Mouse (Mus musculus): Measurements from ENCODE around the gene Mtmr4. TPM values are rescaled to one million over a fixed set of nuclear protein-coding genes. Genes with fewer than 3 reads are reported as not detected.

Mtmr4 gene
- polyA plus RNA-seq, 1 experiment: 23.8 TPM

DNA sequence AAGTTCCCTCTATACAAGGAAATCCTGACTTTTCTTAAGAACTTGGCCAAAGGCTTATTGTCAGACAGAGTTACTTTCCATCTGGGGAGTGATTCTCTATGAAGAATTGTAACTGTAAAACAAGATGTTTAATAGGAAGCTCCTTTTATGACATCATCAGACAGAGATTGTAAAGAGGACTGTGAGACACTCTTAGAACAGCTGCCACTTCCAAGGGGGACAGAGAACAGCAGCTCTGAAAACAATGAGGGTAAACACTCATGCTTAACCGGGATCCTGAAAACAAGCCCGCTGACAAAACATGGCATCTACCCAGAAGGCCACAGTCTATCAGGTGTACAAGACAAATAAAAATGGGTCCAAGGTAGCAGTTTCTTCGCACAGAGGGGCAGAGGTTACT lies 25.5 kb upstream of the Mtmr4 start, which contains the start of gene Gm11492:
Gene Gm11492, plus strand, starts transcription at position 153 of the 400 bp plus-strand sequence.
- no peak for DNase-seq (ENCODE audit: low read depth in 1 of 2, low spot score in 2 of 2)
- no peaks in the 10 kb centered on the region for H3K27me3 ChIP-seq (ENCODE audit: control insufficient read depth, insufficient read depth, low read length)

DNA sequence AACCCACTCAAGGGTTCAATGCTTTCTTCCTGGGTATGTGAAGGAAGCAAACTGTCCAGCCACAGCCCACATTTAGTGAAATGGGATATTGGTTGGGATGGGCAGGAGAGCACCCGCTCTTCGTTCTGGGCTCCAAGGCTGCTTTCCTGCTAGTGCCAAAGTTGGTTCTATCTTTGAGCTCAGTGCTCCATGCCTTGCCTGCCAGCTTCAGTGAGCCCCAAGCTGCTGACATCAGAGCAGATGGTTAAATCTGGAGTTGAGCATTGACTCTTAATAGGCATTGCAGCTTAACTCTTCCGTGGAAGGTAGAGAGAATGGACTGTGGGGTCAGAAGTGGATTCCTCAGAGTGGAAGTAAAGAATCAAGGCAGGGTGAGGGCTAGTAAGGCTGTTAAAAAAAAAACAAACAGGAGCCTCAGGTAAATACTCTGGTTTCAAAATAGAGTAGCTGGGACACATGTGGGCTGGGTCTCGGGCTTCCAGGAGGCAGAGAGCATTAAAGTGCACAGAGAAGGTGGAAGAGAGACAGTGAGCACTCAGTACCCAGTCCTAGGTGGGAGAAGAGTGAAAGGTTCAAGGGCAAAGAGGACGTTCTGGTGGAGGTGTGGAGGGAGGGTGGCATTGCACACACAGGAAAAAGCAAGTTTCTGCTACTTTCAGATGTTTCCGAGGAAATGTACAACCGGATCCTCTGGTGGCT lies 23.6 kb upstream of the Mtmr4 start, which contains the start of gene Sept4:
Gene Sept4, plus strand, starts transcription at position 649 of the 699 bp plus-strand sequence.
- Histone ChIP-seq H3K4me3 (ENCODE audit: extremely low read depth, insufficient read depth, insufficient read length) (no peak within 1 kb of the TSS), H3K4me1 (ENCODE audit: control insufficient read depth, insufficient read depth, insufficient read length) (no peaks in the 10 kb centered on the region), H3K27me3 (ENCODE audit: control insufficient read depth, insufficient read depth, low read length) (no peaks in the 10 kb centered on the region), H3K36me3 (ENCODE audit: control insufficient read depth, insufficient read depth, low read length) (no peaks in the 10 kb centered on the region), H3K27ac (ENCODE audit: insufficient read depth, low read length) (no peak within 1 kb of the TSS)
- WGBS: 70% methylated on average over 7 of the region's 7 CpGs
- DNase-seq (ENCODE audit: low read depth in 1 of 2, low spot score in 2 of 2): no peak
- TF ChIP-seq POLR2A (IDR thresholded peaks at IDR 0.05; ENCODE audit: low read depth, low read length) (no peak), CTCF (IDR thresholded peaks at IDR 0.05; ENCODE audit: extremely low read depth, insufficient read depth, insufficient read length, insufficient replicate concordance) (no peak)

More for the DNA sequence above, 25.5 kb upstream of the Mtmr4 start, which contains the start of gene Gm11492:
- TF ChIP-seq CTCF (IDR thresholded peaks at IDR 0.05; ENCODE audit: extremely low read depth, insufficient read depth, insufficient read length, insufficient replicate concordance): no peak
- TF ChIP-seq POLR2A (IDR thresholded peaks at IDR 0.05; ENCODE audit: low read depth, low read length): no peak
- no peak within 1 kb of the TSS for H3K4me3 ChIP-seq (ENCODE audit: extremely low read depth, insufficient read depth, insufficient read length)
- H3K27ac ChIP-seq (ENCODE audit: insufficient read depth, low read length): no peak within 1 kb of the TSS
- no peaks in the 10 kb centered on the region for H3K4me1 ChIP-seq (ENCODE audit: control insufficient read depth, insufficient read depth, insufficient read length)
- no peaks in the 10 kb centered on the region for H3K36me3 ChIP-seq (ENCODE audit: control insufficient read depth, insufficient read depth, low read length)
- WGBS: 82% methylated on average over 3 of the region's 3 CpGs

DNA sequence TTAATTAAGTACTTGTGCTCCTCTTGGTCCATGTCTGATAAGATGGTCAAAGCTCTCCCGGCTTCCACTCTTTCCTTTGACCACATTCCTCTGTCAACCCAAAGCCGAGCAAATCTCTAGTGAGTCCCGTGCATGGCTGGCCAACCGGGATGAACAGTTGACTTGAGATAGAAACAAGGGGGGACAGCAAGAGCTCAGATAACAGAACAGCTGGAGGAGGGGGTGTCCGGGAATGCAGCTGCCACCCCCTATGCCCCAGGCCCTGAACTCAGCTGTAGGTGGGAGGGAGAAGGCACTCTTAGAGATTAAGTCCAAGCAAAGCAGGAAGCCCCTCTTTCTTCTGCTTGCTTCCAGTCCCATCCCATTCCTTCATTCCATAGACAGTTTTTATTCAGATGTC lies 21.2 kb upstream of the Mtmr4 start:
- H3K36me3 ChIP-seq (ENCODE audit: control insufficient read depth, insufficient read depth, low read length): no peaks in the 10 kb centered on the region
- DNase-seq (ENCODE audit: low read depth in 1 of 2, low spot score in 2 of 2): no peak
- WGBS: 80% methylated on average over 5 of the region's 5 CpGs
- H3K4me1 ChIP-seq (ENCODE audit: control insufficient read depth, insufficient read depth, insufficient read length): no peaks in the 10 kb centered on the region
- H3K27me3 ChIP-seq (ENCODE audit: control insufficient read depth, insufficient read depth, low read length): no peaks in the 10 kb centered on the region
- TF ChIP-seq POLR2A (IDR thresholded peaks at IDR 0.05; ENCODE audit: low read depth, low read length) (no peak), CTCF (IDR thresholded peaks at IDR 0.05; ENCODE audit: extremely low read depth, insufficient read depth, insufficient read length, insufficient replicate concordance) (no peak)
- H3K4me3 ChIP-seq (ENCODE audit: extremely low read depth, insufficient read depth, insufficient read length): no peak overlapping the region
- H3K27ac ChIP-seq (ENCODE audit: insufficient read depth, low read length): no peak overlapping the region

DNA sequence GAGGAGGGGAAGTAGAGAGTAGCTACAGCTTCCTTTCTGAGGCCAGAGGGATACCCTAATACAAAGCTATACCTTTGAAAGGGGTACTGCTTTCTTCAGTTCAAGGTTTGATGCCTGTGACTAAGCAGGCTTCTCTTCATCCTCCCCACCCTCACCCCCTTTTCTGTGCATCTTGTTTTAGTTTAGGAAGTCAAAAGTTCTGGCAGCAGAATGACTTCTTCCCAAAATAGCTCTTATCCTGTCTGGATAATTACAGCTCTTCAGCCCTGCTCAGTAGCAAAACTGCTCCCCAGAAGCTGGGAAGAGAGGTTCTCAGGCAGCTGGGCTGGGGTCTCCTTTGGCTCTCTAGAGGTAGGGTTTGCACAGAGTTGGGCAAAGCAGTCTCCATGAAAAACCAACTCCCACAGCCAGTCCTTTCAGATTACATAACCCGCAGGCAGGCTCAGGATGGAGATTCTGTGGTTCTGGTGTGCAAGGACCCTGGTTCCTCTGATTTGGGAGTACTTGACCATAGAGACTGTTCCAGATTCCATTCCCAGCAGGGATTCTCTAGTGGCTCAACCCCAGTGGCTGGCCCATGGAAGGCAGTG lies 20.5 kb upstream of the Mtmr4 start:
- 91% methylated on average over 1 of the region's 1 CpGs for WGBS
- H3K36me3 ChIP-seq (ENCODE audit: control insufficient read depth, insufficient read depth, low read length): no peaks in the 10 kb centered on the region
- DNase-seq (ENCODE audit: low read depth in 1 of 2, low spot score in 2 of 2): no peak
- no peaks in the 10 kb centered on the region for H3K4me1 ChIP-seq (ENCODE audit: control insufficient read depth, insufficient read depth, insufficient read length)
- no peaks in the 10 kb centered on the region for H3K27me3 ChIP-seq (ENCODE audit: control insufficient read depth, insufficient read depth, low read length)
- H3K4me3 ChIP-seq (ENCODE audit: extremely low read depth, insufficient read depth, insufficient read length): no peak overlapping the region
- TF ChIP-seq CTCF (IDR thresholded peaks at IDR 0.05; ENCODE audit: extremely low read depth, insufficient read depth, insufficient read length, insufficient replicate concordance) (no peak), POLR2A (IDR thresholded peaks at IDR 0.05; ENCODE audit: low read depth, low read length) (no peak)
- H3K27ac ChIP-seq (ENCODE audit: insufficient read depth, low read length): no peak overlapping the region

DNA sequence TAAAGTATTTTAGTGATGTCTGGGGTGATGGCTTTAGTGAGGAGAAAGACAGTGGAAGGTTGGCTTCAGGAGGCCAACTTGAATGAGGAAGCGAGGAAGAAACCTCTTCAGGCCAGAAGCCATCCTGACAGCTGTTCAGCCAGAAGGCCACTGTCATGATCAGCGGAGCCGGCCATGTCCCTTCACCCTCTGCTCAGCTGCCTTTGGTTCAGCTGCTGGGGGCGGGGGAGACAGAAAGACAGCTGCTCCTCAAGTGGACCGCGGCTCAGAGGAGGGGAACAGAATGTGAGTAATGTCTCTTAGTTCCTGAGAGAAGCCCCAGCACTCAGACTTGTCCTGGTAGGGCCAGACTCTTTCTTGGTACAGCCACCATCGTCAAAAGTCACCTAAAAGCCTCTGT lies 18.2 kb upstream of the Mtmr4 start:
- Histone ChIP-seq H3K27ac (ENCODE audit: insufficient read depth, low read length) (no peak overlapping the region), H3K27me3 (ENCODE audit: control insufficient read depth, insufficient read depth, low read length) (no peaks in the 10 kb centered on the region), H3K4me3 (ENCODE audit: extremely low read depth, insufficient read depth, insufficient read length) (no peak overlapping the region), H3K4me1 (ENCODE audit: control insufficient read depth, insufficient read depth, insufficient read length) (peaks cover under 1% of the 10 kb centered on the region; the same call in 1 of the 2 replicates), H3K36me3 (ENCODE audit: control insufficient read depth, insufficient read depth, low read length) (no peaks in the 10 kb centered on the region)
- TF ChIP-seq POLR2A (IDR thresholded peaks at IDR 0.05; ENCODE audit: low read depth, low read length) (no peak), CTCF (IDR thresholded peaks at IDR 0.05; ENCODE audit: extremely low read depth, insufficient read depth, insufficient read length, insufficient replicate concordance) (no peak)
- WGBS: 66% methylated on average over 7 of the region's 7 CpGs
- DNase-seq (ENCODE audit: low read depth in 1 of 2, low spot score in 2 of 2): no peak

DNA sequence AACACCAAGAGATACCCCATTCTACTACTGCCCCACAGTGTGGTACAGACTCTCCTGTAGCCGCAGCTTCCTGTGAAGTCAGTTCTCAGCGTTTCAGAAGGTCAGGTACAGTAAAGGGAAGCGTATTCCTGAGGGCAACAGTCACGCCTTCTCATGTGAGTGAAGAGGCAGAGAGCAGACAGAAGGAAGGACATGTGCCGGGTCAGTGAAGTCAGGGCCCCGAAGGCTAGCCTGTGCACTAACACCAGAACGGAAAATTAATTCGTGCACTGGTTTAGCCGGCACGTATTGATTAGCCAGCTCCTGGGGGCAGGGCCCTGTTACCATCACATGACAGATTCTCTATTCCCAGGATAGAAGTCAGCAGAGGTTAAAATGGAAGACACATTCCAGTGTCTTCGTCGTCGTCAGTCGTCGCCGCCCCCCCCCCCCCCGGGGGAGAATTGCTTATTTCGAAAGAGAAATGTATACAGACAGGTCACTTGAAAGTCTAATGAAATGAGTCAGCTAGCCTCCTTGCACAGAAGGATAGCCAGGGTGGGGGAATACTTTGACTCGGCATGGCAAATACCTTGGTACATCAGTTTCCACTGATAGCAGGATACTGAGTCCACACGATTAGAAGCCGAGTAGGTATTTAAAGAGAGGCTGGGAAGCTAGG lies 17.3 kb upstream of the Mtmr4 start:
- no peak overlapping the region for H3K27ac ChIP-seq (ENCODE audit: insufficient read depth, low read length)
- H3K36me3 ChIP-seq (ENCODE audit: control insufficient read depth, insufficient read depth, low read length): no peaks in the 10 kb centered on the region
- 84% methylated on average over 21 of the region's 21 CpGs for WGBS
- H3K4me3 ChIP-seq (ENCODE audit: extremely low read depth, insufficient read depth, insufficient read length): no peak overlapping the region
- H3K27me3 ChIP-seq (ENCODE audit: control insufficient read depth, insufficient read depth, low read length): no peaks in the 10 kb centered on the region
- no peak for DNase-seq (ENCODE audit: low read depth in 1 of 2, low spot score in 2 of 2)
- H3K4me1 ChIP-seq (ENCODE audit: control insufficient read depth, insufficient read depth, insufficient read length): peaks cover 2% of the 10 kb centered on the region; the same call in 1 of the 2 replicates
- TF ChIP-seq POLR2A (IDR thresholded peaks at IDR 0.05; ENCODE audit: low read depth, low read length): no peak
- no peak for TF ChIP-seq CTCF (IDR thresholded peaks at IDR 0.05; ENCODE audit: extremely low read depth, insufficient read depth, insufficient read length, insufficient replicate concordance)
